Mouse (Mus musculus) megakaryocyte, embryonic 14.5 days (primary cell): ENCODE measurements at regions not wholly inside any gene's neighbourhood (a gene's known extent, or its start where the extent isn't known, plus 50 kb on each side); places are given as distances from the start of the nearest gene placed in this dataset.

ENCODE experiments used
- FLI1 ChIP-seq: IDR thresholded peaks from 2 replicates; pipeline ENCODE4 v1.6.1; 2012; ENCODE audit warnings: low read length, inconsistent platforms, mixed read lengths
- GATA1 ChIP-seq: IDR thresholded peaks from 3 replicates; pipeline ENCODE4 v1.6.1; 2012; ENCODE audit warnings: mixed read lengths, low read length, inconsistent platforms, borderline replicate concordance

DNA sequence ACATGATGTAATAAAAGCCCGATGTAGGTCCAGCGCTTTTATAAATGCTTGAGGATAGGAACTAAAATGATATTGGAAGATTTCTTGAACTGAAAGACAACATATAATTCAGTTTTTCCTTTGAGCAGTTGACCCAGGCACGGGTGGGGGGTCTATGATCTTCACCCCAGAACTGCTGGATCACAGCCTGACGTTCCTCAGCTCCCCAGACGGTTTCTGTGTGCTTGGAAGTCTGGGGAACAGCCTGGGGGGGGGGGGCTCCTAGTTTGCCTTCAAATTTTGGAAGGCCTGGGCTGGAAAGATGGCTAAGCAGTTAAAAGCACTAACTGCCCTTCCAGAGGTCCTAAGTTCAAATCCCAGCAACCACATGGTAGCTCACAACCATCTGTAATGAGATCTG, 96.3 kb upstream of the Oxgr1 start:
- TF ChIP-seq FLI1: no peak
- no peak for TF ChIP-seq GATA1
